Mouse (Mus musculus): ENCODE measurements around the gene Evx2. TPM values are rescaled to one million over a fixed set of nuclear protein-coding genes. Genes with fewer than 3 reads are reported as not detected.
A peak's percentile ranks its signal among the peaks of the same experiment; 100 is the strongest.

Gene Evx2
- polyA plus RNA-seq, 1 experiment from 2014 or later = not detected

- no peak overlapping the region for H3K4me3 ChIP-seq (replicated peaks)
- no peak overlapping the region for H3K4me2 ChIP-seq (replicated peaks)
- peaks cover 92% of the 10 kb centered on the region for H3K27me3 ChIP-seq
- no peak overlapping the region for H3K27ac ChIP-seq (replicated peaks)
- H3K4me1 ChIP-seq = peaks cover 9% of the 10 kb centered on the region
- 2% methylated on average over 27 of the region's 27 CpGs for WGBS
- no peaks in the 10 kb centered on the region for H3K36me3 ChIP-seq
- ATAC-seq (ENCODE audit: insufficient number of reproducible peaks, low FRiP score, low TSS enrichment, low read depth) = no peak
- H3K9me3 ChIP-seq (replicated peaks) = no peaks in the 10 kb centered on the region
- H3K9ac ChIP-seq = no peak overlapping the region
Observed at GRCm38 (mm10) chr2:74686988-74687697, 27.8 kb upstream of the Evx2 start.

GRCm38 (mm10) chr2:74686301-74686987 lies 27.1 kb upstream of the Evx2 start:
- Histone ChIP-seq H3K9ac (no peak overlapping the region), H3K36me3 (no peaks in the 10 kb centered on the region), H3K9me3 (replicated peaks) (no peaks in the 10 kb centered on the region), H3K4me3 (replicated peaks) (no peak overlapping the region), H3K4me2 (replicated peaks) (no peak overlapping the region), H3K27me3 (peaks cover 92% of the 10 kb centered on the region), H3K4me1 (peaks cover 16% of the 10 kb centered on the region), H3K27ac (replicated peaks) (no peak overlapping the region)
- ATAC-seq (ENCODE audit: insufficient number of reproducible peaks, low FRiP score, low TSS enrichment, low read depth) = no peak
- 5% methylated on average over 17 of the region's 17 CpGs for WGBS

GRCm38 (mm10) chr2:74685059-74685603 lies 25.8 kb upstream of the Evx2 start:
- no peak overlapping the region for H3K4me3 ChIP-seq (replicated peaks)
- H3K27me3 ChIP-seq = peaks cover 97% of the 10 kb centered on the region
- WGBS = 11% methylated on average over 4 of the region's 4 CpGs
- H3K4me2 ChIP-seq (replicated peaks) = no peak overlapping the region
- H3K4me1 ChIP-seq = peaks cover 16% of the 10 kb centered on the region
- no peaks in the 10 kb centered on the region for H3K9me3 ChIP-seq (replicated peaks)
- H3K27ac ChIP-seq (replicated peaks) = no peak overlapping the region
- H3K36me3 ChIP-seq = no peaks in the 10 kb centered on the region
- ATAC-seq (ENCODE audit: insufficient number of reproducible peaks, low FRiP score, low TSS enrichment, low read depth) = no peak
- H3K9ac ChIP-seq = no peak overlapping the region

GRCm38 (mm10) chr2:74684106-74684505 lies 24.7 kb upstream of the Evx2 start:
- Histone ChIP-seq H3K4me2 (replicated peaks) (no peak overlapping the region), H3K4me1 (peaks cover 16% of the 10 kb centered on the region), H3K4me3 (replicated peaks) (no peak overlapping the region), H3K9me3 (replicated peaks) (no peaks in the 10 kb centered on the region), H3K27ac (replicated peaks) (no peak overlapping the region), H3K9ac (no peak overlapping the region), H3K27me3 (peaks cover 97% of the 10 kb centered on the region), H3K36me3 (no peaks in the 10 kb centered on the region)
- 3% methylated on average over 12 of the region's 12 CpGs for WGBS
- ATAC-seq (ENCODE audit: insufficient number of reproducible peaks, low FRiP score, low TSS enrichment, low read depth) = no peak

GRCm38 (mm10) chr2:74683471-74683951 lies 24.2 kb upstream of the Evx2 start:
- Histone ChIP-seq H3K9me3 (replicated peaks) (no peaks in the 10 kb centered on the region), H3K4me3 (replicated peaks) (no peak overlapping the region), H3K9ac (no peak overlapping the region), H3K27ac (replicated peaks) (no peak overlapping the region), H3K27me3 (peaks cover 97% of the 10 kb centered on the region), H3K4me2 (replicated peaks) (no peak overlapping the region), H3K4me1 (peaks cover 16% of the 10 kb centered on the region), H3K36me3 (no peaks in the 10 kb centered on the region)
- ATAC-seq (ENCODE audit: insufficient number of reproducible peaks, low FRiP score, low TSS enrichment, low read depth) = no peak
- WGBS = under 1% methylated on average over 18 of the region's 18 CpGs

- Histone ChIP-seq H3K4me2 (replicated peaks) (peak overlapping the region; percentile 43), H3K4me1 (peaks cover 16% of the 10 kb centered on the region), H3K27me3 (peaks cover 97% of the 10 kb centered on the region), H3K36me3 (no peaks in the 10 kb centered on the region), H3K9me3 (replicated peaks) (no peaks in the 10 kb centered on the region), H3K27ac (replicated peaks) (no peak overlapping the region), H3K4me3 (replicated peaks) (peak overlapping the region; percentile 32), H3K9ac (no peak overlapping the region)
- under 1% methylated on average over 36 of the region's 51 CpGs for WGBS
- no peak for ATAC-seq (ENCODE audit: insufficient number of reproducible peaks, low FRiP score, low TSS enrichment, low read depth)
Observed at GRCm38 (mm10) chr2:74682796-74683195, 23.4 kb upstream of the Evx2 start.

- H3K36me3 ChIP-seq = no peaks in the 10 kb centered on the region
- peak overlapping the region; percentile 32 for H3K4me3 ChIP-seq (replicated peaks)
- H3K27me3 ChIP-seq = peaks cover 97% of the 10 kb centered on the region
- no peak overlapping the region for H3K9ac ChIP-seq
- ATAC-seq (ENCODE audit: insufficient number of reproducible peaks, low FRiP score, low TSS enrichment, low read depth) = 0 out of 2 replicates have a peak, but pooled peaks have one; percentile 24
- H3K4me2 ChIP-seq (replicated peaks) = peak overlapping the region; percentile 43
- under 1% methylated on average over 76 of the region's 78 CpGs for WGBS
- no peak overlapping the region for H3K27ac ChIP-seq (replicated peaks)
- H3K9me3 ChIP-seq (replicated peaks) = no peaks in the 10 kb centered on the region
- H3K4me1 ChIP-seq = peaks cover 16% of the 10 kb centered on the region
Observed at GRCm38 (mm10) chr2:74681594-74682531, 22.5 kb upstream of the Evx2 start.

GRCm38 (mm10) chr2:74680561-74681398 lies 21.4 kb upstream of the Evx2 start:
- no peaks in the 10 kb centered on the region for H3K36me3 ChIP-seq
- H3K4me2 ChIP-seq (replicated peaks) = no peak overlapping the region
- H3K4me1 ChIP-seq = peaks cover 16% of the 10 kb centered on the region
- no peak overlapping the region for H3K4me3 ChIP-seq (replicated peaks)
- H3K27ac ChIP-seq (replicated peaks) = no peak overlapping the region
- no peak overlapping the region for H3K9ac ChIP-seq
- ATAC-seq (ENCODE audit: insufficient number of reproducible peaks, low FRiP score, low TSS enrichment, low read depth) = no peak
- 11% methylated on average over 21 of the region's 21 CpGs for WGBS
- no peaks in the 10 kb centered on the region for H3K9me3 ChIP-seq (replicated peaks)
- H3K27me3 ChIP-seq = peaks cover 100% of the 10 kb centered on the region

- Histone ChIP-seq H3K27ac (replicated peaks) (no peak overlapping the region), H3K4me3 (replicated peaks) (no peak overlapping the region), H3K4me1 (peaks cover 16% of the 10 kb centered on the region), H3K9ac (no peak overlapping the region), H3K9me3 (replicated peaks) (no peaks in the 10 kb centered on the region), H3K4me2 (replicated peaks) (peak overlapping the region; percentile 13; the same call in 1 of the 2 replicates), H3K36me3 (no peaks in the 10 kb centered on the region), H3K27me3 (peaks cover 100% of the 10 kb centered on the region)
- ATAC-seq (ENCODE audit: insufficient number of reproducible peaks, low FRiP score, low TSS enrichment, low read depth) = no peak
- WGBS = 2% methylated on average over 23 of the region's 23 CpGs
Observed at GRCm38 (mm10) chr2:74679980-74680379, 20.6 kb upstream of the Evx2 start.

- H3K4me1 ChIP-seq = peaks cover 16% of the 10 kb centered on the region
- H3K4me3 ChIP-seq (replicated peaks) = no peak overlapping the region
- H3K4me2 ChIP-seq (replicated peaks) = peak overlapping the region; percentile 13; the same call in 1 of the 2 replicates
- ATAC-seq (ENCODE audit: insufficient number of reproducible peaks, low FRiP score, low TSS enrichment, low read depth) = no peak
- peaks cover 100% of the 10 kb centered on the region for H3K27me3 ChIP-seq
- WGBS = under 1% methylated on average over 26 of the region's 26 CpGs
- no peak overlapping the region for H3K27ac ChIP-seq (replicated peaks)
- no peaks in the 10 kb centered on the region for H3K9me3 ChIP-seq (replicated peaks)
- no peaks in the 10 kb centered on the region for H3K36me3 ChIP-seq
- no peak overlapping the region for H3K9ac ChIP-seq
Observed at GRCm38 (mm10) chr2:74679596-74679971, 20.2 kb upstream of the Evx2 start.

Measured in embryonic facial prominence, embryonic 15.5 days (tissue).